Mouse (Mus musculus) NIH3T3 (cell line): ENCODE measurements around the gene Lyz2.
"Not testable (repeated sequence)": the region's sequence is repeated elsewhere in the genome, so short reads cannot be mapped to it uniquely, and the experiment has no call there.

Source experiments
- DNase-seq: peaks from one replicate; pipeline ENCODE4 v3.0.0-alpha.2; 2012; ENCODE audit warnings: low read depth

The Lyz2 gene

DNA sequence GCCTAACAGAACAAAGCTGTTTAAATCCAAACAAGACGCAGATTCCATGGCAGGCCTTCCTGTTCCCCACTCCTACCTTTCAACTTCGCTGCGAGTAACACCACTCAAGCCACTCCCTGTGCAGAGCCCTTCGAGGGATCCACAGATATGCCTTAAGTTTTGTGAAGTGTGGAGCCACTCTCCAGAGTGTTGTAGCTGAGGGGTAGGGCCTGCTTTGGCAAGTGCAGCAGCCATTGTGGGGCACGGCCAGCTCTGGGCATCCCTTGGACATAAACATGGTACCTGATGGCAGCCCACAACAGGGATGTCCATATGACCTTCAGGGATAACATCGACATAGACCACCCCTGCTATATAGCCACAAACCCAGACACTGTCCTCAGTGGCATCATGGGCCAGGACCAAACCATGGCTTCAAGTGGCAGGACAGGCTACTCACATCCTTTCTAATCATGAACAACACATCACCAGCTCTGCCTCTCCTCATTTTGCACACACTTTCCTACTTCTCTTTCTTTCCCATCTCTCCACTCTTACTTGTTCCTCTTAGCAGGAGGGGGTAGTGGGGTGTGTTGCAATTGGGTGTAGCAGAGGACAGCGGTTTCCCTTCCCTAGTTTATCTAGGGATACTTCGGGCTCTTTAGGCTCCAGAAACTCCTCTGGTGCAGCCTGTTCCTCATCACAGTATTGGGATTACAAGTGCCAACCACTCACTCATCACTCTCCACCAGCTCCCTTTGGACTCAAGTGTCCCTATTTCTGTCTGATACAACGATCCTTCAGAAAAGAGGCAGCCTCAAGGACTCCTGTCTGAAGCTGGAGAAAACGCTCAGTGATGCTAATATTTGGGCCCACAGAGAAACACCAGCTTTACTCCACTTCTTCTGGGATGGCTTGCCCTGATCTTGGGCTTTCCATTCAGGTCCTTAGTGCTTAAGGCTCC lies 2.7 kb upstream of the Lyz2 start:
- no peak for DNase-seq

DNA sequence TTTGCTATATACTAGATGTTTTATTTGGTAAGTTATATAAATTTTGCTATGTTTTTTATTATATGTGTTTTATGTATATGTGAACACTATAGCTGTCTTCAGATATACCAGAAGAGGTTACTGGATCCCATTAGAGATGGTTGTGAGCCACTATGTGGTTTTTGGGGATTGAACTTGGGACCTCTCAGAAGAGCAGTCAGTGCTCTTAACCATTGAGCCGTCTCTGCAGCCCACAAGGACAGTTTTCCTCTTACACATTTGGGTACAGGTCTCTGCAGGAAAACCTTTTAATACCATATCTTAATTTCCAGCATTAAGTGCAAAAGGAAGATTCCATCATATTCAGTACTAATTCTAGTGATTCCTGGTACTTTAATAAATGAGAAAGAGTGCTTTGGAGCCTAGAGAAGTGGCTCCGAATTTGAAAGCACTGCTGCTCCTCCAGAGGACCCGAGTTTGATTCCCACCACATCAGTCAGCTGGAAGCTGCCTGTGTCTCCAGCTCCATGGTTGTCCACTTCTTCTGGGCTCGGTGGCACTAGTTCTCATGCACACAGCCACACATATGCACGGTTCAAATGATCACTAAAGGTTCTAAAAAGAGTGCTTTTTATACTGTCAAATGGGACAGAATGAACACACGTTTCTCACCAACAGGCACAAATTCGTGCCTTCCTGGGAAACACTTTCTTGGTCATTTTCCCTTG lies 1.9 kb upstream of the Lyz2 start:
- DNase-seq = no peak

DNA sequence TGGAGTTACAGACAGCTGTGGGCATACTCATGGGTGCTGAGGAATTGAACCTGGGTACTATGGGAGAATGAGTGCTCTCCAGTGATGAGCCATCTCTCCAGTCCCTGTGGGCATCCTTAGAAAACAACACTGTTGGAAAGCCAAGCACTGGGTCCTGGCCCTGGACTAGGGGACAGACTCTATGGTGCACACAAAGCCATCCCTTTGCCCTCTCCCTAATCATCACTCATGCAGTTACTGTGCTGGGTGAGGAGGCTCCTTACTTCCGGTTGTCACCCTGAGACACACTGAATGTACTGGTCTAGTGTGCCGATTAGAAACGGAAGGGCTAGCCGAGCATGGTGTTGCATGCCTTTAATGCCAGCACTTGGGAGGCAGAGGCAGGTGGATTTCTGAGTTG lies 1.1 kb upstream of the Lyz2 start:
- DNase-seq = not testable (repeated sequence)

DNA sequence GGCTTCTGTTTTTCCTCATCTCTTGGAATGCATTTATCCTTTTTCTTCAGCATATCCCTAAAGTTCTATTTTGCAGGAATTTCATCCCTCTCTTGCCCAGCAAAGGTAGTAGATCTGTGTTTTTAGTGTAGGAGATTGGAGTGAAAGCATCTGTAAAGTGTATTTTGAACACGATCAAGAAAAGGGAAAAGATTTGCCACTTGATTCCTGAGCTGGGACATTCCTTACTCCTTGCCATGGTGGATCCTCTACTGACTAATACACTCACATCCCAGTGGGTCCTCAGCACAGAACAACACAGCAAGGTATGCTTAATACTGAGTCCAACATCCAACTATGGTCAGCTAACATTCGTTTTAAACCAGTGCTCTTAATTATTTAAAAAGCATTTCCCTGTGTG lies 430 bp upstream of the Lyz2 start:
- DNase-seq = no peak

DNA sequence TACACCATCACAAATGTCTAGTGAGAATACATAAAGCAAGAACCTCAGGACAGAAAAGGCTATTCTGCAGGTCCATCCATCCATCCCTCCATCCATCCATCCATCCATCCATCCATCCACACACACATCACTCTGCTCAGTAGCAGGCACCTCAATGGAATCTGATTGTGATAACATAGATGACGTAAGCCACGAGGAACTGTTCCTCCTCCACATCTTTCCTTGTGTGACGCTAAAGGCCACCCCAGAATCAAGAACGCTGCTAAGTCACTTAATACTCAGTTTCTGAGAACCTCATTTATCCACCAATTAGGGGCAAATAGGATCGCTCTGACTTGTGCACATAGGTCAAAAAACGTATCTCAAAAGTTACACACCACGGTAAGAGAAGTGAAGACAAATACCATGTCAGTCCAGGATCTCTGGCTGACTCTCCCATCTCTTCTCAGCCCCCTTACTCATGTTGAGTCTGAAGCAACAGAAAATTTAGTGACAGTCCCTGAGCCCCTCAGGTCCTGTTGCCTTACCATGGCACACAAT lies 670 bp downstream of the Lyz2 start:
- no peak for DNase-seq

GRCm38 (mm10) chr10:117280000-117280399 lies 2.1 kb downstream of the Lyz2 start:
- no peak for DNase-seq

DNA sequence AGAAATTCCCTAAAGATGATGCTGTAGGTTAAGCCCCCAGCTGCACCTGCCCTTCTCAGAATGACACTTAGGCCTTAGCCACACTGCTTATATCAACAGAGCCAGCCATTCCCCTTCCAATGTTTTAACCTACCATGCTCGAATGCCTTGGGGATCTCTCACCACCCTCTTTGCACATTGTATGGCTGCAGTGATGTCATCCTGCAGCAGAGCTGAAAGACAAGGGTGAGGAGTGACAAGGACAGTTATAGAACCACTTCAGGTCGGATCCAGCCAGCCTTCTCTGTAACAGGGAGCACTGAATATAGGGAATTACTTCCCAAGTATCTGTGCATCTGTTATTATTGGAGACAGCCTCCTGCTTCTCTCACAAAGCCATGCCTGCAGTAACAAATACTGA lies 3.6 kb downstream of the Lyz2 start:
- DNase-seq = not testable (repeated sequence)

DNA sequence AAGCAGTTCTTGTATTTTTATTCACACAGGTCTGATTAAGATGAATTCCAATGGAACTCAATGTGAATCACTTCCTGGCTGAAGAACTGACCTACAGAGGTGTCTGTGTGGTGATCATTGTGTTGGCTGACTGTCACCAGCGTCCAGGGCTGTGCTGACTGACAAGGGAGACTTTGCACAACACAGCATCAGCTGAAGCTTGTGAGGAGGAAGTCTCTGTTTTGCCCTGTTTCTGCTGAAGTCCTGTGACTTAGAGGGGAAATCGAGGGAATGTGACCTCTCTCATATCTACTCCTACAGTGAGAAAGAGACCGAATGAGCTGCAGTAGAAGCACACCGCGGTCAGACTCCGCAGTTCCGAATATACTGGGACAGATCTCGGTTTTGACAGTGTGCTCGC lies 4.3 kb downstream of the Lyz2 start:
- DNase-seq = not testable (repeated sequence)

GRCm38 (mm10) chr10:117275681-117276369 lies 6.3 kb downstream of the Lyz2 start:
- no peak for DNase-seq

DNA sequence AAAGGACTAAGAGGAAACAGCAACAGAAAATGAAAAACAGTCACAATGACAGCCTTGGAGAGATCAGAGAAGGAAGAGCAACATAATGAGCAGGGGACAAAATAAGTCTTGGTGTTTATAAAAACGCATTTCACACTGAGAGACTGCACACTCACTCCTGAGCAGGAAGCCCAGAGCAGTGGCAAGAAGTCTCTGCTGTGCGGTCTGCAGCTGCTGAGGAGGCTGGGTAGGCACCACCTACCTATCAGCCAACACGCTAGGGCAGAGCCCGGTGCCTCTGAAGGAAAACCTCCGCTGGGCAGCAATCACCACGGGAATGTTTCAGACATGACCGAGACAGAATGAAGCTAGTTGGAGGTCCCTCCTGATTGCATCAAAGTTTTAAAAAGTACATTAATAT lies 7.5 kb downstream of the Lyz2 start:
- not testable (repeated sequence) for DNase-seq

GRCm38 (mm10) chr10:117272023-117272422 lies 10.1 kb downstream of the Lyz2 start:
- DNase-seq = peak; percentile 67

DNA sequence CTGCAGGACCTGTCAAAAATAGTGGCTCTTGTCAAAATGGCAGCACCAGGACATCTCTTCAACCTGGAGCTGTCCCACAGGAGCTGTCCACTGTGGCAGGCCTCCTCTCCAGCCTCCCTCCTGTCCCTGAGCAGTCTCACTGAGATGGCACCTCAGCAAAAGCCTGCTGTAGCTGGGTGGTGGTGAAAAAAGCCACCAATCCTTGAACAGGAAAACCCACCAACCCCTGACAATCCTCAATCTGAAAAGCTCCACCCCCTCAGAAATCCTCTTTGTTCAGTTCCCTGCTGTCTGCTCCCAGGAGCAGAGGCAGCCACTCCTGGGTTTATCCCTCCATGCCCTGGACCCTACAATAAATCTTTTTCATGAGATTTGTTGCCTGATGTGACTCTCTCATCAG lies 22.3 kb downstream of the Lyz2 start:
- no peak for DNase-seq

GRCm38 (mm10) chr10:117238603-117239002 lies 43.5 kb downstream of the Lyz2 start, which contains the start of gene 9530003J23Rik:
9530003J23Rik (minus strand) TSS chr10:117238703.
- no peak for DNase-seq

- no peak for DNase-seq
Observed at GRCm38 (mm10) chr10:117235866-117236265, 46.3 kb downstream of the Lyz2 start.

GRCm38 (mm10) chr10:117234825-117235224 lies 47.3 kb downstream of the Lyz2 start:
- DNase-seq = peak; percentile 42

DNA sequence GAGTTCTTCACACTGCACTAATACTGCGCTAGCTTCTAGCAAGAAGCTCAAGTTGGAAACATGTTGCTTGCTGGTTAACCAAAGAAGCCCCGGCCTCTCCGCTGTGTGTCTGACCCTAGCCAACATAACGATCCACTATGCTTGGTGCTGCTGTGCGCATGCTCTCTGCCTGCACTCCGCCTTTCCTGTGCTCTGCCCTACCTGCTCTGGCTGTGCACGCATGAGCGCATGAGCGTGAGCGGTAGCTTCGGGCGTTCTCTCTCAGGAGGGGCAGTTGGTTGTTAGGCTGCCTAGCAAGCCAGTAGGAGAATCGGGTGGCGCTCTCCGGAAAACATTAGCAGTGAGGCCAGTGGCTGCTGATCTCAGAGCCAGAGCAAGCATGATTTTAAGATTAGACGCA lies 52.3 kb downstream of the Lyz2 start:
- no peak for DNase-seq
